Mouse (Mus musculus) ZHBTc4 (cell line): ENCODE measurements around the gene Gsap.
"Not testable (repeated sequence)": the region's sequence is repeated elsewhere in the genome, so short reads cannot be mapped to it uniquely, and the experiment has no call there.

Source experiments
- DNase-seq: peaks from one replicate; pipeline ENCODE4 v3.0.0-alpha.2; 2011; ENCODE audit warnings: low read depth, low spot score

Gsap gene

DNA sequence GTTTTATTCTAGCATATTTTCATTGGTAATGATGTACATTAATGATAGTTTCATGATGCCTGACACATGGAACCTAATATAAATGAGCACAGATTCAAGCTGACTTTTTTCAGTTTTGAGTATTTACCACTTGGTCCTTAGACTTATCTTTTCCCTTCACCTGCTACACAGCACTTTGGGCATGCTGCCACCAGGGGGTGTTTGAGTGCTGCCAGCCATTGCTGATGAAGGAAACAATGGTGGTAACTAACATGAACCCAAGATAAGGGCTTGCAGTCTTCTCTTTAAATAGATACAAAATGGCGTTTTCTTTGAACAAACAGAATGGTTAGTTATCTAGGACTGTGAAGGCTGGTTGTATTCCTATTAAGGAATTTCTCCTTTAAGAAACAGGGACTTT, 140.4 kb downstream of the Gsap start:
- peak; percentile 78 for DNase-seq

DNA sequence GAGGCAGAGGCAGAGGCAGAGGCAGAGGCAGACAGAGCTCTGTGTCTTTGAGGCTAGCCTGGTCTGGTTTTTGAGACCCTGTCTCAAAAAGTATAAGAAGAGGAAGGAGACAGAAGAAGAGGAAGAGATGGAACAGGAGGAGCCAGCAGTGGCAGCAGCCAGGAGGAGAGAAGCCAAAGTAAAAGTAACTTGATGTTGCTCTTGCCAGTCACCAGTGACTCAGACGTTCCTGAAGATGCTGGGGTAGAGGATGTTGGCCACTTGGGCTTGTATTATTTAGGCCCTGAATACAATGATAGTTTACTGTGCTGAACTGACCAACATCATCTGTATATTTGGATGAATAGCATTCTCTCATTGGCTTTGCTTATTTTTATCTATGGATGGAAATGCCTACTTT, 142.5 kb downstream of the Gsap start:
- DNase-seq = no peak

DNA sequence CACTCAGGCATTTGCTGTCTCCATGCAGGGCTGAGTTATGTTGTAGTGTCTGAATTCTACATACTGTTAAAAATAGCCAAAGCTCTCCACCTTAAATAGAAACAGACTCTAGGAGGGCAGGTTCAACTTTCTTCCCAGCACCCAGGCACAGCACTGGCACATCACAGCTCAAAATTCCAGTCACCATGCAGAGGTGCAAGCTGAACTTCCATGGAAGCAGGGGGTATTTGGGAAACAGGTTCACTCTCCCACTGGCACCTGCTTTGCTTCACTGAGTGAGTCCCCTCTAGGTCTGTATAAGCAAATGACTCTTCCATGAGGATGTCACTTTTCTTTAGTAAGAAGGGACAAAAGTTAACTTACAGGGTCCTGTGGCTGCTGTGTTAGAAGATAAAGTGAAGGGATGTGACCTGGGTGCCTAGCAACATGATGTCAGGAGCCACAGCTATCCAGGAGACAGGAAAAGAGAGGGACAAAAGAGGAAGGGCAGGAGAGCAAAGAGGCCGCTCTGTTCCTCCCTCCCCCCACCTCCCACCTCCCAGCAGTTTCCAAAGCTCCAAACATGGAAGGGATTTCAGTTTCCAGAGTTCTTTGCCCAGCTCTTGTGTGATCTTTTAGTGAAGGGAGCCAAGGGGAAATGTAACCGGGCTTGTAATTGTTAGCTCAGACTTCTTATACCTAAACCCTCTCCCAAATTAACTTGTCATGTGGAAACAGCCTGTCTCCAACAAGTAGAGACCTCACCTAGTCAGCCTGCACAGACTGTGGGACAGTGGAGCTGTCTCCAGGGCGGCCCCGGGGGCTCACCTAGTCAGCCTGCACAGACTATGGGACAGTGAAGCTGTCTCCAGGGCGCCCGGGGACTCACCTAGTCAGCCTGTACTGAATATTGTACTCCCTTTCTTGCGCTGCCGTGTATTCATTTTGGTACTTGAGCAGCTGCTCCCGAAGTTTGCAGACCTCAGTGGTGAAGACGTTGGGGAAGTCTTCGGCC, 143.9 kb downstream of the Gsap start:
- DNase-seq = no peak

DNA sequence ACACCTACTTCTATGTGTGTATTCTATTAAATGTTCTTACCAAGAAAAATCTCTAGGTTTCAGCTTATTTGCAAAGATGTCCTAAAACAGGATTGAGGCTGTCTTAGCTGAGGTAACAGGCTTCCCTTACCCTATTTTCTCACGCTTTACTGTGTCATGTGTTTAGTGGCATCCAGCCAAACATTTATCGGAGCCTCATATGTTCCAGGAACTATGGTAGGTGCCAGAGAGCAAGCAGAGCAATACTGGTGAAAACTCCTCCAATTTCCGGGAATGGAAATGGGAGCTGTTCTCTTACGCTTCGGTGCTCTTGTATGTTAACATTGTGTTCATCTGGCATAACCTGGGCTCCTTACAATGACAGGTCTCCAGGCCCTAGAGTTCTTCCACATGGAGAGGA, 145.6 kb downstream of the Gsap start:
- DNase-seq = no peak

DNA sequence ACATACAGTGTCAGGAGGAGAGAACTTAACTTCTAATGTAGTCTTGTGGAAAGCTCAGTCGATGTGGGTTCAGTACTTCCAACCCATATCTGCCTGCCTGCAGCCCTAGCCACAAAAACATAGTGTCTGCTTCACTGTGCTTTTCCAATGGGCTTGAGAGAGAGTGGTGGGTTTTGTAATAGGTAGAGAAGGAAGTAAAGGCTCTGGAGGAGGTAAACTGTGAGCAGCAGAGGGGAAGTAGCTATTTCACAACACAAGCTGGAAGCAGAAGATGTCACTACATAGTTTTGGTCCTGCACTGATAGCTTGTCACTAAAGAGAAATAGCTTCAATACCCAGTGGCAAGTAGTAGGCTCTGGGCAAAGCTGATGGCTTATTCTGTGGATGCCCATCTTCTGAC, 146.1 kb downstream of the Gsap start:
- DNase-seq = no peak

DNA sequence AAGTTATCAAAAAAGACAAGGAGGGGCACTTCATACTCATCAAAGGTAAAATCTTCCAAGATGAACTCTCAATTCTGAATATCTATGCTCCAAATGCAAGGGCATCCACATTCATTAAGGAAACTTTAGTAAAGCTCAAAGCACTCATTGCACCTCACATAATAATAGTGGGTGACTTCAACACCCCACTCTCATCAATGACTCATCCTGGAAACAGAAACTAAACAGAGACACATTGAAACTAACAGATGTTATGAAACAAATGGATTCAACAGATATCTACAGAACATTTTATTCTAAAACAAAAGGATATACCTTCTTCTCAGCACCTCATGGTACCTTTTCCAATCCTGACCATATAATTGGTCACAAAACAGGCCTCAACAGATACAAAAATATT, 156.2 kb downstream of the Gsap start:
- DNase-seq = not testable (repeated sequence)

DNA sequence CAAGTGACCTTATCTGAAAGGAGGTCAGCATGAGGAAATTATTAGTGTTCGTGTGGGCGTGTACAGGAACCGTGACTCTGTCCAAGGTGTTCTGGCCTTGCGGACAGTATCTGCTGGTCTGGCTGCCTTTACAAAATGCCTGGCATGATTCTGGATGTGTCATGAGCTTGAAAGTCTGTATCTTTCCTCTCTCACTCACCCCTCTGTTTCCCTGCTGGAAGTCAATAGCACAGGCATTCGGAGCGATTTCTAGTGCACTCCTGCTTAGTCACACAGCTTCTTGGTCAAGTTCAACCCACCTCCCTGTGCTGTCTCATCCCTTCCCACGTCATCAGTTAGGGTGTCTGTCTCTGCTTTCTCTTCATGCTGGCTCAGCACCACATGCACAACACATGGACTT, 162.3 kb downstream of the Gsap start:
- no peak for DNase-seq

DNA sequence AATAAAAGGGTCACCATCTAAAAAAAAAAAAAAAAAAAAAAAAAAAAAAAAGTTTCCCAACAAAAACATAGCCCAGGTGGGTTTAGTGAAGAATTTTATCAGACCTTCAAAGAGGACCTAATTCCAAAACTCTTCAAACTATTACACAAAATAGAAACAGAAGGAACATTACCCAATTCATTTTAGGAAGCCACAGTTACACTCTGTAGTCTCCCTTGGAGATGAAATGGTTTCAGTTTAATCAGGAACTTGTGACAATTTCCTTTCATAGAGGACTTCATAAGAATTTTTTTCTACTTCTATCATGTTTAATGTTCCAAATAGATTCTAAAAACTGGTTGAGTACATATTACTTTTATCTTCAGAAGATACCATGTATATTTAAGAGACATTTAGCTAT, 165.6 kb downstream of the Gsap start:
- DNase-seq = no peak

DNA sequence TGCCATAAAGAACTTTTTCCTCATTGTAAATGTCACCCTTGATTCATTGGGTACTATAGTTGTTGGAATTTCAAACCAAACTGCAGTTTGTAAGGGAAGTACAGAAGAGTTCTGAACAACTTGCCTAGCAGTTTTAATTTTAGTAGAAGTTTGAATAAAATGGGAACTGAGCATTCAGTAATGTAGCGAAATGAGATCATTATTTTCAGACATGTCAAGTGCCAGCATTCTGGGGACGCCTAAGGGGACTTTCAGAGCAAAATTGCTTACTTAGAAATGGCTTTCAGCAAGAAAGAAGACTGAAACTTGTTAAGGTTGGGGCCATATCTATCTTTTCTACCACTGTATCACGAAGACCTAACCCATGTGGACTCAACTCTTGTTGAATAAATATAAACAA, 172.6 kb downstream of the Gsap start:
- no peak for DNase-seq

DNA sequence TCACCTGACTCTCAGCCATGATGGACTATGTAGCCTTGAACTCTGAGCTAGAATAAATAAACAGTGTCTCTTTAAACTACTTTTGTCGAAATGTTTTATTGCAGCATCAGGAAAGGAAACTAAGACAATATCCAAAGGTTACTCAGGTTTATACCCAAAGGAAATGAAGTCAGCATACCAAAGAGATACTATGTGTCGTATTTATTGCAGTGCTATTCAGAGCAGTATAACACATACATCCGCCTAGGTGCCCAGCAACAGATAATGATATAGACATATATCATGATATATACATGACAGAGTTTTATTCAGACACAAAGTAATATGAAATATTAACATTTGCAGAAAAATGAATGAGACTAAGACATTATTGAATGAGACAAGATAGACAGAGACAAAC, 177.3 kb downstream of the Gsap start:
- DNase-seq = no peak
